In the genomic region with DNA sequence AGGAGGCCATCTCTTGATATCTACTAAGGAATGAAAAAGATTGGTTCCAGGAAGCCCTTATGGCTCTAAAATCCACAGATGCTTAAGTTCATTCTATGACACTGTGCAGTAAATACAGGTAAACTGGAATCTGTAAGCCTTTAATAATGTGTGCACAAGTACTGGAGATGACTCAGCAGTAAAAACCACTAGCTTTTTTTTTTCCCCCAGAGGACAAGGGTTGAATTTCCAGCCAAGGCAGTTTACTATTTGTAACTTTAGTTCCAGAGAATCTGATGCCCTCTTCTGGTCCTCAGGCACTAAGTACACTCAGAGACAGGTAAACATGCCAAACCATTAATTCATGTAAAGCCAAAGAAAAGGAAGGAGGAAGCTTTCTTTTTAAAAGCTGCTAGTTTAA, we compare ENCODE assay signal across 13 mouse cellular contexts. TPM values are rescaled to one million over a fixed set of nuclear protein-coding genes. Genes with fewer than 3 reads are reported as not detected.
"Had no signal": no experiment of that assay in that cellular context is flagged by ENCODE, and none has a peak within 500 bp of the region (broad histone marks: within the 10 kb centered on the region; RNA-seq: fewer than 3 reads in every experiment).

No protein-coding gene starts in this region.

RNA-seq across cellular contexts. Expression of a gene that starts 25.7 kb away (rescaled TPM):
- total RNA-seq: layer of hippocampus, adult 8-10 months; left cerebral cortex, adult 18-20 months; left cerebral cortex, postnatal 10 days; left cerebral cortex, postnatal 4 days; midbrain, postnatal 0 days had no signal
- polyA plus RNA-seq: limb, embryonic 13.5 days; liver, embryonic 11.5 days; liver, embryonic 15.5 days; macrophage; midbrain, embryonic 13.5 days; midbrain, postnatal 0 days; neural tube, embryonic 14.5 days; spleen, adult 2 months; stomach, embryonic 15.5 days had no signal
